Mouse (Mus musculus): ENCODE results near the gene Zfp592.
A peak's percentile ranks its signal among the peaks of the same experiment; 100 is the strongest.
"Not testable (repeated sequence)": the region's sequence is repeated elsewhere in the genome, so short reads cannot be mapped to it uniquely, and the experiment has no call there.

Zfp592 gene

DNA sequence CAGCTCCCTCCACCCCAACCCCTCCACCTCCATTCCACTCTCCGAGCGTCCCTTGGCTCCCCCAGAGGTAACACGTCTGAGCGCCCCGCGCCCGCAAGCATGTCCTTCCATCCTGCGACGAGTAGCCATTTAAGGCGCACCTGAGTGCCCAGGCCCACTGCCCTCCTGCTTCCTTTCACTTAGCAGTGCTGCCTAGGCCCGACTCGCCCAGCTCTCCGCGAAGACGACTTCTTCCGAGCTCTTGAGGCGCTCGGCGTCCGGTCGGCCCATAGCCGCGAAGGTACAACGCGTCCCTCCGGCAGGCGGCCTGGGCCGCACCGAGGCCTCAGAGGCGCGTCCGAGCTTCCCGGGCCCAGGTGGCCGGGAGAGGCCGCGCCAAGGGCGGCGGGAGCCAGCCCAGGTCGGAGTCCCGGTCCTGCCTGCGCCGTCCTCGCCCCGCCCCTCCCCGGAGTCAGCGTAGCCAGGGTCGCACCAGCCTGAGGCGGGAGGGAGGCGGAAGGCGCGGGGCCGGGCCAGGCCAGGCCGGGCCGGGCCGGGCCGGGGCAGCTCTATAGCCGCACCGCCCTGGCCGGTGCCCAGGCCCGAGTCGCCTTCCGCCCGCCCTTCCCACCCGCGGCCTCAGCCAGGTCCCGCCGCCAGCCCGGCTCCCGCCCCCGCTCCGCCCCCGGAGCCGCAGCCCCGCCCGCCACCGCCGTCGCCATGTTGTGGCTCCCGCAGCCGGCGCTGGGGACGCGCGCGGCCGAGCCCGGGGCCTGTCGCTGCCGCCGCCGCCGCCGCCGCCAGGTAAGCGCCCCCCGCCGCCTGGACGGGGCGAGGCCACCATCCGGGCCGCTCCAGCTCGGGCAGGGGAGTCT is at the start of gene Zfp592:
Gene Zfp592, plus strand, starts transcription at position 702 of the 854 bp plus-strand sequence.
- DNase-seq, result peak; percentile 89 to 92

- DNase-seq, result peak; percentile 95 to 96
These were observed 45.8 kb upstream of the Zfp592 start, which contains the start of gene Sec11a for GRCm38 (mm10) chr7:80947445-80948350. Gene Sec11a (minus strand): TSS chr7:80947780.

DNA sequence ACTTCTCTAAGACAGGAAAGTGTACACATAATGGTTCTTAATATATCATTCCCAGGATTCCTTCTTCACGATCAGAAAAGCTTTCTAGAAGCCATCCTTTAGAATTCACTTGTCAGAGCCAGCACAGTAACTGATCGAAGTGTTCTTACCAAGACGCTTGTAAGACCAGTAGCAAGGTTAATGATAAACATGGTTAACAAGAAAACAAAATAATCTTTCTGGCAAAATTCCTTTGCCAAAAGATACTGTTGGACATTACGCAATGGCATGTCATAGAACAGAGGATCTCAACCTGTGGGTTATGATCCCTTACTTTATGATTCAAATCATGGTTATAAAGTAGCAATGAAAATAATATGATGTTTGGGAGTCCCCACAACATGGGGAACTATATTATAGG is 42.0 kb upstream of the Zfp592 start:
- no peak for DNase-seq

GRCm38 (mm10) chr7:80952140-80952539 is 41.3 kb upstream of the Zfp592 start:
- DNase-seq, result no peak

GRCm38 (mm10) chr7:80954251-80954650 is 39.2 kb upstream of the Zfp592 start:
- no peak for DNase-seq

GRCm38 (mm10) chr7:80956891-80957290 is 36.6 kb upstream of the Zfp592 start:
- no peak for DNase-seq

GRCm38 (mm10) chr7:80959003-80959402 is 34.5 kb upstream of the Zfp592 start:
- DNase-seq, result no peak

DNA sequence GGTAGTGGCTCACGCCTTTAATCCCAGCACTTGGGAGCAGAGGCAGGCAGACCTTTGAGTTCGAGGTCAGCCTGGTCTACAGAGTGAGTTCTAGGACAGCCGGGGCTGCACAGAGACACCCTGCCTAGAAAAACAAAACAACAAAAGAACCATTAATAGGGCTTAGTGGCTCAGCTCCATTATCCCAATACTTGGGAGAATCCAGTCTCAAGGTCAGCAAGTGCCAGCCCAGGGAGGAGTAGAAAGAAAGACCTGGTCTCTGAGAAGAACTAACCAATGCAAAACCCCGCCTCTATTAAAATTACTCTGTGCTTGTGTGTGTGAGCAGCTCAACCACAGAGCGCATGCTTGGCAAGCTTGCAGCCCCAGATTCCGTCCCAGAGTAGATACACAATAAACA is 30.7 kb upstream of the Zfp592 start:
- DNase-seq, result no peak

DNA sequence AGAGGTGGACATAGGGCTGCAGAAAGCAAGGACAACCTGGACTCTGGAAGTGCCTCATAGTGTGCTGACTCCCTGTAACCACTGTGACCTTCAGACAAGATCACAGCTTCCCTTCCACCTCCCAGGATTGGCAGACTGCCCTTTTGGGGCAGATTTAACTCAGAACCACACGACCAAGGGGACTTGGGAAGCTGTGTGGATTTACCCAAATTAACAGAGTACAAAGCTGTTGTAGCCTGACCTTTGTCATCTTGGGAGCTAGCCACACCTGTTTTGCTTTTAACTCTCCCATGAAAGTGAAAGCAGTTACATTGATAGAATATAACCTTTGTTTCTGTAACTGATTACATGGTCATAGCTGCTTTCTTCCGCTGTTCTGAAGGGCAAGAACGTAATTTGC is 22.6 kb upstream of the Zfp592 start:
- DNase-seq, result no peak

GRCm38 (mm10) chr7:80971419-80971818 is 22.1 kb upstream of the Zfp592 start:
- DNase-seq, result no peak

DNA sequence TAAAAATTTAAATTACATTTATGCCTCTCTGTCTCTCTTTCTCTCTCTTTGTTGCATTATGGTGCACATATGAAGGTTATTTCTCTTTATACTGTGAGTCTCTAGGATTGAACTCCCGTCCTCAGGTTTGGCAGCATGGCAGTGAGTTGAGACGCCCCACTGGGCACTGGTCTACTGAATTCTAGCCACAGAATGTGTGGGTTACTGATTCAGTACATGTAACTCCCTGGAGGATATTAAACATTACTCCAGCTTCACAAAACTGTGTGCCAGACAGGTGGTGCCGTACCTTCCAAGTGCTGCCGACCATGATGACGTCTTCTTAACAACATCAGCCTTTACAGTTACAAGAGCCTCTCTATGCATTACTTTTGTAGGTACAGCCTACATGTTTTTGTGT is 21.4 kb upstream of the Zfp592 start:
- no peak for DNase-seq

- DNase-seq, result not testable (repeated sequence)
These were observed 20.4 kb upstream of the Zfp592 start for GRCm38 (mm10) chr7:80972920-80973637.

- DNase-seq, result not testable (repeated sequence)
These were observed 19.9 kb upstream of the Zfp592 start for GRCm38 (mm10) chr7:80973638-80974015.

GRCm38 (mm10) chr7:80980566-80980965 is 12.9 kb upstream of the Zfp592 start:
- DNase-seq, result no peak

GRCm38 (mm10) chr7:80986458-80987187 is 6.9 kb upstream of the Zfp592 start:
- no peak for DNase-seq

DNA sequence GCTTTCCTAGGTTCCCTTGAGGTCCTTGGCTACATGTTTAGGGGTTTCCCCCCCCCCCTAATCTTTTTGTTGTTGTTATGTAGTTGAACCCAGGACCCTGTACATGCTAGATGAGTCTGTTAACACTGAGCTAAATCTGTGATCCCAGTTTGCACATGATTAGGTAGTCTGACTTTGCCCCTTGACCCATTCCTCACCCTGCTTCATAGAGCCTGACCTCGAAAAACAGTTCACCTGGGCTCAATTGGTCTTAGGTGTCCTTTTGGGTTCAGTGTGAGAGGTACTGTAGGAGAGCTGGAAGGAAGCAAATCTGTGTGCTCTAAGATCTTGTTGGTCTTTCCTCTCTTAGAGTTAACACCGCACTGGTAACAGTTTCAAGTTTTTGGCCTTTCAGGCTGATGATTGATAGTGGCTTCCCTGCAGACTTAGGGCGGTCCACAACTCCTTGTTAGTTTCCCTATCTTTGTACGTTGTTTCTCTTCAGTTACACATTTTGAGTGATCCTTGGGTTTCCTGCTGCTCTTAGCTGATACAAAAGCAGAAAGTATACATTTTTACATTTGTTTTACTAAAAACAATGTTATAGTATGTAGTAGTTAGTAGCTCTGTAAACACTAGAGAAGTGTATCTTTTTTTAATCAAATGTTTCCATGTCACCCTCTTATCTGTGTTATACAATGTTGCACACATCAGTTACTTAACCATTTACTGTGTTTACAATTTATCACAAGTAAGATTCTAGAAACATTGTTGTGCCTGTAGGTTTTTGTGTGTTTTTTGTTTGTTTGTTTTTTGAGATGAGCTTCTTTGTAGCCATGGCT is 5.5 kb upstream of the Zfp592 start:
- no peak for DNase-seq

DNA sequence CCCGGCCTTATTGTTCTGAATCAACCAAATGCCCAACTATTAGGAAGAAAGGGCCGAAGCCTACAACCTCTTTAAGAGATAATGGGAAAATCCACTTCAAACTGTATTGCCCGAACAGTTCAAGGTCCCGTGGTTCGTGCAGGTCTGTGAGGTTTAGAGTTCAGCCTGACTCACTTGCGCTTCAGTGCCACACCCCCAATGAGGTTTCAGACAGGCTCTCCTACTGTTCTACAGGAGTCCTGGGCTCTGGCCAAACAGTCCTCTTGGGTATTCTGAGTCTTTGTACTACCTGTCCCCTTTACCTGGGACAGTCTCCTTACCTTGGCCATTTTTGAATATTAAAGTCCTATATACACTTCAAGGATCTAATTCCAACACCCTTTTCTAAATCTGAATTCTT is 3.2 kb upstream of the Zfp592 start:
- DNase-seq, result no peak

DNA sequence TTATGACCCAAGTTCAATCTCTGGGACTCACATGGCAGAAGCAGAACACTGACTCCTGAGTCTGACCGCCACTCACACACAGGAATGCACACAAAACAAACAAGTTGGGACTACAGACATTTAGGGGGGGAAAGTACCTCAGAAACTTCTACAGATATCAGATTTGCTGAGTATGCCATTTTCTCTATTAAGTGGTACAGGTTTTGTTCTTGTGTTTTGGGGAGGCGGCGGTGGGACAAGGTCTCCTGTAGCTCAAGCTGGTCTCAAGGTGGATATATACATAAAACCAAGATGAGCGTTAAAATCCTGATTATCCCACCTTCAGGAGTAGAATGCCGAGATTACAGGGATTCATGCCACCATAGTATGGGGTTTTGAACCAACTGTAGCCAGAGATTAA is 1.9 kb upstream of the Zfp592 start:
- no peak for DNase-seq

GRCm38 (mm10) chr7:80992063-80992462 is 1.4 kb upstream of the Zfp592 start:
- DNase-seq, result no peak

DNA sequence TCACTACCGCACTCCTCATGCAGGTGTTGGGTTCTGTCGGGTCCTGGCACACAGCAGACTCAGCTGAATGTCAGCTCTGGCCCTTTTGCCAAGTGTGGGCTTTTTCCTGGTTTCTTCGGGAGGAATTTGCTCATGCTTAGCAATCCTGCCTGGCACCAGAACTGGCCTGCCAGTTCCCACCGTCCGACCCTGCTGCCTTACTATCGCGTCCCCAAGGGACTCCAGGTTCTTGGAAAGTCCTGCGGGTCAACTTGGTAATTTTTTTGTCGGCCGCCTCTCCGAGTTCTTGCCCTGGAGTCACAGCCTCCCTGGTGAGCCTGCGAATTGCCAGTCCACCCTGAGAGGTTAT is 876 bp upstream of the Zfp592 start:
- DNase-seq, result no peak

GRCm38 (mm10) chr7:80993834-80994662 is 567 bp downstream of the Zfp592 start:
- DNase-seq, result peak in 1 of 2 experiments; percentile 83
